Mouse (Mus musculus) heart, postnatal 0 days (tissue): ENCODE data around the gene Hmces. TPM values are rescaled to one million over a fixed set of nuclear protein-coding genes. Genes with fewer than 3 reads are reported as not detected.

Source experiments
- ATAC-seq: fragments of 200-750 bp; cut with Nextera tagmentation; 2 replicates; pipeline ENCODE4 v1.8.0; 2017; ENCODE audit warnings: low read depth, moderate number of reproducible peaks, moderate library complexity; ENCODE audit not compliant: insufficient read depth
- DNase-seq: peaks from one replicate; pipeline ENCODE4 v3.0.0-alpha.2; 2016; ENCODE audit warnings: low spot score
- H3K27ac ChIP-seq: fragments of 300-500 bp; sonication (generic); 2 replicates; pipeline ENCODE4 v1.5.1; 2014; ENCODE audit warnings: low read depth, mild to moderate bottlenecking
- H3K27me3 ChIP-seq: fragments of 300-500 bp; sonication (generic); 2 replicates; pipeline ENCODE4 v1.6.1; 2014; ENCODE audit warnings: low read length, mixed read lengths; ENCODE audit not compliant: control insufficient read depth, insufficient read depth
- H3K36me3 ChIP-seq: fragments of 300-500 bp; sonication (generic); replicated peaks from 2 replicates; pipeline ENCODE4 v1.6.1; 2014; ENCODE audit warnings: low read length, mixed read lengths; ENCODE audit not compliant: control insufficient read depth, insufficient read depth
- H3K4me1 ChIP-seq: fragments of 300-500 bp; sonication (generic); 2 replicates; pipeline ENCODE4 v1.6.1; 2014; ENCODE audit warnings: antibody characterized with exemption; ENCODE audit not compliant: control insufficient read depth, insufficient read depth
- H3K4me2 ChIP-seq: fragments of 300-500 bp; sonication (generic); 2 replicates; pipeline ENCODE4 v1.6.1; 2014; ENCODE audit warnings: low read depth, mild to moderate bottlenecking, low read length, moderate library complexity
- H3K4me3 ChIP-seq: fragments of 300-500 bp; sonication (generic); 2 replicates; pipeline ENCODE4 v1.5.1; 2014; ENCODE audit warnings: low read depth, low read length
- H3K9ac ChIP-seq: fragments of 300-500 bp; sonication (generic); replicated peaks from 2 replicates; pipeline ENCODE4 v1.6.1; 2014; ENCODE audit warnings: low read depth, low read length, mixed read lengths
- H3K9me3 ChIP-seq: fragments of 300-500 bp; sonication (generic); replicated peaks from 2 replicates; pipeline ENCODE4 v1.6.1; 2016; ENCODE audit warnings: low read length; ENCODE audit not compliant: control insufficient read depth
- CTCF ChIP-seq: IDR thresholded peaks from 2 replicates; pipeline ENCODE4 v1.5.1; 2016; ENCODE audit warnings: antibody characterized with exemption, control low read depth, low read depth
- EP300 ChIP-seq: IDR thresholded peaks from 2 replicates; pipeline ENCODE4 v1.6.1; 2016; ENCODE audit warnings: antibody characterized with exemption, low read depth
- WGBS: fragments of 180-500 bp; shearing (Covaris S2); extraction: QIAGEN DNeasy Blood & Tissue Kit; methylation state at CpG from one replicate; pipeline ENCODE4 v1.1.7; 2014; 5-methylcytosine and 5-hydroxymethylcytosine counted together
- polyA plus RNA-seq: library from polyadenylated mRNA; unstranded; fragments of >200 nt; fragmentation: Nextera tagmentation; extraction: Ambion mirVana; gene quantifications from 2 replicates; pipeline ENCODE4 v1.2.1, GENCODE M21; 2015
- total RNA-seq: library from RNA; depleted of rRNA; stranded (reverse); fragments of >200 nt; gene quantifications from 2 replicates; pipeline ENCODE4 v1.2.3, GENCODE M21; 2014; ENCODE audit warnings: low replicate concordance

Hmces gene
- total and polyA plus RNA-seq, 2 experiments from 2014 or later: 16.2 to 40.9 TPM

DNA sequence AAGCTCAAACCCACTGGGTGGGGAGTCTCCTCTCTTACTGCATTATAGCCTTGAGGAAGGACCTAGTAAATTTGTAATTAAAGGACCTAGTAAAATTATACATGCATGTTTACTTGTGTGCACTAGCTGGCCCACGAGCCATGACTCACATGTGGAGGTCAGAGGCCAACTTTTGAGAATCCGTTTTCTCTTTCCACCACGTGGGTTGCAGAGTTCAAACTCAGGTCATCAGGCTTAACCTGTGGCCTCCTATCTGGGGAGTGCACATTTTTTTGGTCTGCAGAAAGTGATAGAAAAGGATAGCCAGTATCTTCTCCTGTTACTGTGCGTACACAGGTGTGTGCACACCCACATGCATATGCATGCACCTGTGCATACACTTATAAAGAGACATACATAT lies 34.7 kb upstream of the Hmces start:
- Histone ChIP-seq H3K9me3 (no peaks in the 10 kb centered on the region), H3K9ac (no peak overlapping the region), H3K36me3 (no peaks in the 10 kb centered on the region), H3K4me3 (no peak overlapping the region), H3K27ac (no peak overlapping the region), H3K4me2 (no peak overlapping the region), H3K27me3 (no peaks in the 10 kb centered on the region), H3K4me1 (no peaks in the 10 kb centered on the region)
- no peak for ATAC-seq
- TF ChIP-seq EP300: no peak
- TF ChIP-seq CTCF: no peak
- WGBS: 32% methylated on average over 4 of the region's 4 CpGs
- no peak for DNase-seq

DNA sequence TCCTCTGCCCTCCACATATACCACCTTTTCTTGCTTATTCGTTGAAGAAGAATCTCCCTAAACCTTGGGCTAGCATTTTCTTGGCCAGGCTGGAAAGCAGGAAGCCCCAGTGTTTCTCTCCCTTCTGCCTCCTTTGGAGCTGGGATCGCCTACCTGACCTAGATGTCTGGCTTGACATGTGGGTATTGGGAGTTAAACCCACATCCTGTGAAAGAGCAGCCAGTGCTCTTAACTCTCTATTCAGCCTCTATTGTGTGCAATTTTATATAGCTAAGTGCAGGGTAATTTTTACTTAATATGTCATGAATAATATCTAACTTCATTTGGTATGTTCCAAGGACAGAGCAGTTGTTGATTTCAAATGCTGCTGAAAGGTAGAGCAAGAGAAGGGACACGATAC lies 34.1 kb upstream of the Hmces start:
- 53% methylated on average over 3 of the region's 3 CpGs for WGBS
- ATAC-seq (no peak), DNase-seq (no peak)
- Histone ChIP-seq H3K36me3 (no peaks in the 10 kb centered on the region), H3K4me3 (no peak overlapping the region), H3K9ac (no peak overlapping the region), H3K4me2 (no peak overlapping the region), H3K27me3 (no peaks in the 10 kb centered on the region), H3K9me3 (no peaks in the 10 kb centered on the region), H3K4me1 (no peaks in the 10 kb centered on the region), H3K27ac (no peak overlapping the region)
- no peak for TF ChIP-seq EP300
- no peak for TF ChIP-seq CTCF

DNA sequence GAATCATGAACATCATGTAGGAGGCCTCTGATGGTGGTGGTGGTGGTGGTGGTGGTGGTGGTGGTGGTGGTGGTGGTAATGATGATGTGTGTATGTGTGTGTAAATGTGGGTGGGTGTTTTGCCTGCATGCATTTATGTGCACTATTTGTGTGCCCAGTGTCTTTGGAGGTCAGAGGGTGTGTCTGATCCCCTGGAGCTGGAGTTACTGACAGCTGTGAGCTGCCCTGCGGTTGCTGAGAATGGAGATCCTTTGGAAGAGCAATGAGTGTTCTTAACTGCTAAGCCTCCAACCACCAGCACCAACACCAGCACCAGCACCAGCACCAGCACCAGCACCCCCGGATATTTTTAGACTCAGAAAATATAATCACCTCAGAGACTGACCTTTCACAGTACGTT lies 31.5 kb upstream of the Hmces start:
- Histone ChIP-seq H3K4me2 (no peak overlapping the region), H3K36me3 (no peaks in the 10 kb centered on the region), H3K9ac (no peak overlapping the region), H3K9me3 (no peaks in the 10 kb centered on the region), H3K4me1 (no peaks in the 10 kb centered on the region), H3K27ac (no peak overlapping the region), H3K27me3 (no peaks in the 10 kb centered on the region), H3K4me3 (no peak overlapping the region)
- ATAC-seq (no peak), DNase-seq (no peak)
- TF ChIP-seq EP300 (no peak), CTCF (no peak)
- WGBS: 59% methylated on average over 3 of the region's 3 CpGs

DNA sequence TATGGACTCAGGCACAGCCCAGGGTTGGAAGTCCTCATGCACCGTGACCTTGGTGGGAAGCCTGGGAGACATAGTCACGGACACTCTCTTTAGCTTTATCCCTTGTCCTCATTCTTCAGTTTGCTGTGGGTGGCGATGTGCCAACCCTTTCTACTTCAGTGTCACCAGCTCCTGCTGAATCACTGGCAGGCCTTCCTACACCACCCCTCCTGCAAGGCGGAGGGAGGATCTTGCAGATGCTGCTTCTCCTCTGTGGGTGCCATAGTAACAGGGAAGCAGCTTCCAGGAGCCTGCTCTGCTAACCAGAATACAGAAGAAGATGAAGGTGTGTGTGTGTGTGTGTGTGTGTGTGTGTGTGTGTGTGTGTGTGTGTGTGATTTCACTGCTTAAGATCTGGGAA lies 30.9 kb upstream of the Hmces start:
- H3K4me2 ChIP-seq: no peak overlapping the region
- no peaks in the 10 kb centered on the region for H3K9me3 ChIP-seq
- ATAC-seq (no peak), DNase-seq (no peak)
- no peaks in the 10 kb centered on the region for H3K36me3 ChIP-seq
- no peak overlapping the region for H3K27ac ChIP-seq
- H3K4me3 ChIP-seq: no peak overlapping the region
- no peaks in the 10 kb centered on the region for H3K27me3 ChIP-seq
- H3K9ac ChIP-seq: no peak overlapping the region
- 42% methylated on average over 4 of the region's 4 CpGs for WGBS
- TF ChIP-seq CTCF (no peak), EP300 (no peak)
- no peaks in the 10 kb centered on the region for H3K4me1 ChIP-seq

DNA sequence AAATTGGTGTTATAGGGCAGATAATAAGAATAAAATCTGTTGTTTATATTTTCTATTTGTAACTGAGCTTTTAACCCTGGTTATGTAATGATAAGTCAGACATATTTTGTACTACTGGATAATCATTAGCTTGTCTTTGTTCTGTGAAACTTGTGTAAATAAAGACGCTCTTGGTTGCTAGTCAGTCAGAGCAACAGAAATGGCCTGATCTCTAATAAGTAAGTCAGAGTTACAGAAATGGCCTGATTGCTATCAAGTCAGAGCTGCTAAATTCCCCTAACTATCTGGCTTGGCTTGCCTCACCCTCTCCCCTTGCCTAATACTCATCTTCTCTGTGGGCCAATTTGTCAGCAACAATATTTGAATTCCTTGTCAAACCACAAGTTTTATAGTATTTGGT lies 27.0 kb upstream of the Hmces start:
- ATAC-seq (no peak), DNase-seq (no peak)
- no peak overlapping the region for H3K4me3 ChIP-seq
- TF ChIP-seq EP300 (no peak), CTCF (no peak)
- H3K27ac ChIP-seq: no peak overlapping the region
- WGBS: 85% methylated on average over 1 of the region's 1 CpGs
- H3K9me3 ChIP-seq: no peaks in the 10 kb centered on the region
- H3K36me3 ChIP-seq: peaks cover 24% of the 10 kb centered on the region
- H3K27me3 ChIP-seq: no peaks in the 10 kb centered on the region
- no peak overlapping the region for H3K4me2 ChIP-seq
- peaks cover 9% of the 10 kb centered on the region for H3K4me1 ChIP-seq
- no peak overlapping the region for H3K9ac ChIP-seq

DNA sequence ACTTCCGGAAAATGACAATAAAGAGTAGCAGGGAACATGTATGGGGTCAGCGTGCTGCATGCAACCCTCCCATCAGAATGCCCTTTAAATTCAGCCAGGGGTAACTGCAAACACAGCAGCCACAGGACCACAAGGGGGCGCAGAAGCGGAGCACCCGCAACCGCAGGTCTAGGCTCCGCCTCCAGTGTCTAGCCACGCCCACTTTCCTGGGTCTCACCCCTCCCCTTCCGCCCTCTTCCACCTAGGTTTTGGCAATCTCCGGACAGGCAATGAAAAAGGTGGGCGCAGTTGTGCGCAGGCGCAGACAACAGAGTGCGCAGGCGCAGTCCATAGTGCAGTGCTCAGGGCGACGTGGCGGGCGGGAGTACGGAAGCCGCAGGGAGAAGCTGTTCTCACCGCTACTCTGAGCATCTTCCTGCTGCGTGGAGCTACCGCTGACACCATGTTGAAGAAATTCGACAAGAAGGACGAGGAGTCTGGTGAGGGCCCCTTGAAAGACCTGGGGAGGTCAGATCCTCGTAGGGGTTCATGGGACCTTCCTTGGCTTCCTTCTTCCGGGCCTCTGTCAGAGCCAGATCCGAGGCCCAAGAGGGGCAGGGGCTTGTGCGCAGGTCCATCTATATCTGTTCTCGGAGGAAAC lies 26.0 kb upstream of the Hmces start, which contains the start of gene Copg1:
TSS of gene Copg1 (plus strand) at position 221 of the 640 bp plus-strand sequence.
- Histone ChIP-seq H3K4me3 (peak within 1 kb of the TSS; percentile 85), H3K9me3 (no peaks in the 10 kb centered on the region), H3K27me3 (no peaks in the 10 kb centered on the region), H3K9ac (peak within 1 kb of the TSS; percentile 89), H3K27ac (peak within 1 kb of the TSS; percentile 76), H3K4me1 (peaks cover 9% of the 10 kb centered on the region), H3K4me2 (peak within 1 kb of the TSS; percentile 97), H3K36me3 (peaks cover 34% of the 10 kb centered on the region)
- TF ChIP-seq CTCF (peak; percentile 97), EP300 (no peak)
- peak; percentile 98 for ATAC-seq
- WGBS: under 1% methylated on average over 31 of the region's 31 CpGs
- peak; percentile 99 for DNase-seq
